Mouse (Mus musculus) heart, postnatal 10 days (tissue): ENCODE results near the gene Ythdf1. TPM values are rescaled to one million over a fixed set of nuclear protein-coding genes. Genes with fewer than 3 reads are reported as not detected.

Experiments
- DNase-seq, 2 experiments: peaks; one replicate each; pipeline ENCODE4 v3.0.0; 2021
- intact Hi-C: fragments of 180-260 bp; cut with DNase I; formaldehyde crosslinking; loops from one replicate; pipeline ENCODE4 v1.15.1; 2025
- total RNA-seq, 2 experiments: library from RNA; stranded (reverse); gene quantifications; 2 replicates each; pipeline ENCODE4 v1.2.3; 2021

Ythdf1 gene
- total RNA-seq, 2 experiments from 2014 or later, result 46.6 to 46.9 TPM

DNA sequence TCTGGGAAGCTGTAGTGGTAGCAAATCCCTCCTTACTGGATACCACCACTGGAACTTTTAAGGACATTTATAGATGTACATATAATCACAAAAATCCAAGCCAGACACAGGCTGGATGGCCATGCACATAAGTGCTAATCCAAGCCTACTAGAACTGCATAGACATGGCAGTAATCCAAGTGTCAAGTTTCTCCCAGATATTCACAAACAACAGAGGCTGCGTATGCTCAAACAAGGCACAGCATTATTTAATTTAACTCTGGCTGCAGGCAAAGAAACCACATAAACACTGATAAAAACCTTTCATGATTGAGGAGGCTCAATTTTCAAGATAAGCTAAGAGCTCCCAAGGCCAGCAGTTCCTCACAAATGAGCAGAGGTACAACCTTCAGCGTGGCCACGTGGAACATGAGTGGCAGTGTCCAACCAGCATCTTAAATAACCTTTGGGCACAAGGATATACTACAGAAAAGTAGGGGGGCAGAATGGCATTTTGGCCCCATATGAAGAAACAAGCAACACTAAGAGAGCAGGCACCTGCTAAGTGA lies 4.8 kb downstream of the Ythdf1 start:
- DNase-seq, result no peak
- intact Hi-C loops, result no loop called here

DNA sequence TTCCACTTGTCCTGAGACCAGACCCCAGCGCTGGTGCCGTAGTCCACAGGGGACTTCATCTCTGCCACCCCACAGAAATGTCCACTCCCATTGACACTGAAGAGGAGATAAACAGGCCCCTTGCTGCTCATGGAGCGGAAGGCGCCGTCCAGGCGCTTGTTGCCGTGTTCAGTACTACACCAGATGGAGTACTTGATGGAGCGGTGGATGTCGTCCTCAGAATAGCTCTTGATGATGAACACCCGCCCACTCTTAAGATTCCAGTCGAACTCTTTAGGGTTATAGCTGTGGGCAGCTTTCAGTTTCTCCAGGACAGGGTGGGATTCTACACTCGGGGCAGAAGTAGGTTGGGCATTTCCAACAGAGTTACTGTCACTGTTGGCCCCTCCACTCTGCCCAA lies 9.8 kb downstream of the Ythdf1 start:
- intact Hi-C loops, result no loop called here
- no peak for DNase-seq

DNA sequence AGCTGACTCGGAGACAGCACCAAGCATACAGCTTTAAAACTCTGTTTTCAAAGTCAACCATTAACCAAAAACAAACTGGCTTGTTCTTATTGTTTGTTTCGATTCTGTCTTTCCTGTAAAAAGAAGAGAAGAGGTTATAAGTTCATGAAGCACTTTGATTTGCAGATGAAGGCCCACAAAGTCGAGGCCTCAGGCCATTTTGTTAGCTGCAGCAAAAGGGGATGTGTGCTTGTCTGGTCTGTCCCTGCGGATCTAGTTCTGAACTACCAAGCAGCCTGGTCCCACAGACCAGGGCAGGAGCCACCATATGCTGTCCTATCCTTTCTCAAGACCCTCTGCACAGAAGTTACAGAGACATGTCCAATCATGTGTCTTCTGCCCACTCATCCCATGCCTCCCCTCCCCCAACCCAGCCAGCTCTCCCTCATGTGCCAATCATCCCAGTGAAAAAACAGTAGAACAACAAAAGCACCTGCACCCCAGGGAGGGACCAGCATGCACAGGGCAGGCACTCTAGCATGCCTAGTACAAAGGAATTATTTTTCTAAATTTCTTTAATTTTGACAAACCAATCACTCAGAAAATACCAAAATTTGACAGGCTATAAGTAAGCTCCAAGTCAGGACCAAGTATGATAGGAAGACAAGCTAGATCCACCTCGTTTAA lies 15.1 kb downstream of the Ythdf1 start:
- no peak for DNase-seq
- intact Hi-C loops, result no loop called here

DNA sequence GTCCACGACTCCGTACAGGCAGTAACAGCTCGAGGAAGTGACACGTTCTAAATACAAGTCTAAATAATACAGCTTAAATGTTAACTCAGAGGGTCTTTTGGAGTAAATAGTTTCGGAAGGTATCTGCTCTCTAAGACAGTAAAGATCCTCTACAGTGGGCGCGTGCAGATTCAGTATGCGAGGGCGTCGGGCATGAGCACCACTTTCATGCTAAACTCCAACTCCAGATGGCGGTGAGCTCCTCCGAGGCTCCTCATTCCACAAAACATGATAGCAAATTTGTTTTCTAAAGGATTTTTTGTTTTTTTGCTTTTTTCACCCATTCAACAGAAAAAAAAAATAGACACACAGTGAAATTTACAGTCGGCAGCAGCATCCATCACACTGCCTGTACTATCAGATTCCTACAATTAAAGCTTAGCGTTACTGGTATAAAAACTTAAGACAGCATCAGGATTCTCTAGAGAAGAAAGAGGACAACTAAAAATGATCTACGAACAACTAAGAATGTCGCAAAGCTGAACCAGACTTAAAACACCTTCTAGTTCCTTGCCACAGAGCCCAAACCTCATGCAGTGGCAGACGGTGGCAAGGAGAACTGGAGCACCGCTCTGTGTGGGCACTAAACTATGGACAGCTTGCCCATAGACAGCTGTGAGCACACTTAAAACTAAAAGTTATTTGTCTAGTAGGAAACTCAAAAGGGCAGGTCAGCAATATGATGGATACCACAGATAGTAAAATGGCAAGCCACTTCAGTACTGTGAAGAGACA lies 16.1 kb downstream of the Ythdf1 start:
- no peak for DNase-seq
- intact Hi-C loops, result no loop called here

DNA sequence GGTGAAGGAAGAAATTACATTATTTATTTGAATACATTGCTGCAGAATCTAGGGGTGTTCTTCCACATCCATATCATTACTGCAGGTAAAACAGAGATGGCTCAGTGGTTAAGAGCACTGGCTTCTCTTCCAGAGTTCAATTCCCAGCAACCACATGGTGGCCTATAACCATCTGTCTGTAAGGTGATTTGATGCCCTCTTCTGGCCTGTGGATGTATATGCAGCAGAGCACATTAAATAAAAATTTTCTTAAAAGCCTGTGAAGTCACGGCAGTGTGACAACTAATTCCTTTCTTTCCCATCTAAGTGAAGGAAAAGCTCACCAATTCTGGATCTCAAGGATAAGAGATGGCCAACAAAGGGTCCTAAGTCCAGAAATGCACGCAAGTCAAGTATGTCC lies 18.7 kb downstream of the Ythdf1 start:
- intact Hi-C loops, result no loop called here

DNA sequence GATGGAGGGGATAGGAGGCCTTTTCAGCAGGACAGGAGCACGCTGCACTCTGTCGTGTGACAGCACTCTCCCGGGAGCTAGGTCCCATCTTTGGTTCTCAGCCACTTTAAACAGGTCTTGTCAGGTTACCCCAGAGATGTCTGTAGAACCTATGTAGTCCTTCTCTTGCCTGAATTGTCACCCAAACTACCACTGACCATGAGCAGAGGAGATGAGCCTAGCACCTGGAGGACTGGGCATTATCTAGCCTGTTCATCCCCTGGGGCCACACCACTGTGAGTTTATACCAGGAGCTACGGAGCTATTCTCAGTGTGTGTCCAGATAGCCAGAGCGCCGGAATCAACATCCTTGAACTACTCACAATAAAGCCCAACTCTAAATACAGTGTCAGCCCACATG lies 22.9 kb downstream of the Ythdf1 start:
- DNase-seq, result no peak
- intact Hi-C loops, result loop anchor here (5.0 kb wide), 1 partner anchor 91 kb away; no protein-coding TSS in a partner anchor

More for the DNA sequence above, 18.7 kb downstream of the Ythdf1 start:
- DNase-seq, result no peak

DNA sequence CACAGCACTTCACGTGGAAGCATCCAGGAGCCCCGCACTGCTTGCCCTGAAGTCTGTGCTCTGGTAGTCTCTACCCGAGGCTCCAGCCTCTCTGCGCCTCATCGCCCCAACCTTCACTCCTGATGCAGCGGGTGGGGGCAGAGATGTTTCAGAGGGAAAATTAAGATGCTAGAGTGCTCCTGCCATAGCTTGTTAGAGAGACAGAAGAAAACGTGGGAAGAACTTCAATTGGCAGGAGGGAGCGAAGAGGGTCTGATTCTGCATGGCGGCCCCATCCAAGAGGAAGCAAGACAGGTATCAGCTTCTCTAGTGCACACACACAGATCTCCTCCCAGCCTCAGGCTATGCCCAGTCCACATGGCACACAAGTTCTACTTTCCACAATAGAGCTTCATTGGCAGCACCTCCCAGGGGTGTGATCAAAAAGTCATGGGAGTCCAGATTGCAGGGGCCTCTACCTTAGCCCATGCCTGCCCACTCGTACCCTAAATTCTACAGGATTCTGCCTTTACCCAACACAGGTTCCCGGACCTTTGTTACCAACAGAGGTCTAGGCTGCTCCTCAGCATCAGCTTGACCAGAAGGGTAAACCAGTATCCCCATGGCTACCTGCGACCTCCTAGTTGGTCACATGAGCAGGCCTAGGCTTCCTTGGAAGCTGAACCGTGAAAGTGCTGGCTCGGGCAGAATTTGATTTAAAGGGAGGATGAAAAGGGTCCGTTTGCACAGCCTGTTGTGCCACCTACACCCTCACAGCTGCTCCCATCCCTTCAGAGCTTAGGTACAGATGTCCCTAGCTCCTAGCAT lies 23.7 kb downstream of the Ythdf1 start:
- intact Hi-C loops, result loop anchor here (5.0 kb wide), 1 partner anchor 90 kb away; no protein-coding TSS in a partner anchor
- no peak for DNase-seq

DNA sequence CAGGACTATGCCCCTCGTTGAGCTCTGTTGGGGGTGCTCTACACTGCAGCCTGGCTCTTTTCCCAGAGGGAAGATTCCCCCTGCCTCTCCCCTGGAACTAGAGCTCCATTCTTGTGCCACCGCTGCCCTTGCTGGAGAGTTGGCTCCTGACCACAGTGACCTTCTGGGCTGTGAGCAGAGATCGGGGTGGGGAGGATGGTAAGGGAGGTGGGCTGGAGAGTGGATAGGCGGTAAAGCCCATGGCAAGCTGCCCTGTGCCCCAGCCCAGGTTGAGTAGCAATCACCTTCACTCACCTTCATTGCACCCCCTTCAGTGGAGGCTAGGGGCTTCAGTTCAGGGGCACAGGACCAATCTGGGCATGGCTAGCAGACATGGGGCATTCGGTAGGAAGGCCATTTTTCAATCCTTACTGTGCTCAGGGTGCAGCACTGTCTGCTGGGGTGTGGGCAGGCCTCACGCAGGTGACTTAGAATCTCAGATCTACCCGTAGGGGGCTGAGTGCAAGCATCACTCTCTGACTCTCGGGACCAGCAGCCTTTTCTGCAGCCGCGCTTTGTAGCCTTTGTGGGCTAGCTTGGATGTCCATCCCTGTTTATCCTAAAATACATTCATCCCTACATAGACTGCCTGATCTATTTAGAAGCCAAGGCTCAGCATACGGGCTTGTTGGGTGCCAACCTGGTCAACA lies 24.8 kb downstream of the Ythdf1 start:
- no peak for DNase-seq
- intact Hi-C loops, result loop anchor here (5.0 kb wide), 1 partner anchor 89 kb away; no protein-coding TSS in a partner anchor

DNA sequence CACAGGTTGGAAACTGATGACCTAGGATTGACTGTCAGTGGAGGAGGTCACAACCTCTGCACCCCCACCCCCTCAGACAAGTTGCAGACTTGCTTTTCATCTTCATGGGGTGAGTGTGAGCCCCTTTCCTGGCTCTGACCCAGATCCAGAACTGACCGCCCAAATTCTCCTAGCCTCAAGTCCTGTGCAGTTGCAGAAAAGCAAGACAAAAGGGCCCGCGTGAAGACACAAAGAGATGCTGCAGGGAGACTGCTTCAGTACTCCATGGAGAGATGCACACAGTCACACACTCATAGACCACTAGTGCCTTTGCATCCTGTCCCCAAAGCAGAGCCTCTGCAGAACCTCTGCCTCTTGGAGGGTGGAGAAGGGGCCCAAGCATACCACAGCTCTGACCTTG lies 25.4 kb downstream of the Ythdf1 start:
- intact Hi-C loops, result loop anchor here (5.0 kb wide), 1 partner anchor 88 kb away; no protein-coding TSS in a partner anchor
- no peak for DNase-seq

DNA sequence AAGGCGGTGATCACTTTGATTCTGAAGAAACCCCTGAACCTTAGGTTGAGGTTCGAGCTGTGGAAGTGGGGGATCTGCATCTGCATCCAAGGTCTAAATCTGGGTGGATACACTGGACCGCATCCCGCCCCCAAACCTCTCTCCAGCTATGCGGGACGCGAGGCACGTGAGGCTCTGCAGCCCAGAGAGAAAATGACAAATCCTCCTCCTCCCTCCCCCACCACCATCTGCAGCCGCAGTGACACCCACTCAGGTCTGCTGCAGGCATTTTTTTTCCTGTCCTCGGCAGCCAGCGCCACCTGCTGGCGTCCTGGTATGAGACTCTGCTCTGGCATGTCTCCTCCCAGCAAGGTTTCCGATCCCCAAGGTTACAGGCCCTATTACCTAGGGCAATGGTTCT lies 26.0 kb downstream of the Ythdf1 start:
- peak; percentile 43 to 68 for DNase-seq
- intact Hi-C loops, result loop anchor here (5.0 kb wide), 1 partner anchor 87 kb away; no protein-coding TSS in a partner anchor

DNA sequence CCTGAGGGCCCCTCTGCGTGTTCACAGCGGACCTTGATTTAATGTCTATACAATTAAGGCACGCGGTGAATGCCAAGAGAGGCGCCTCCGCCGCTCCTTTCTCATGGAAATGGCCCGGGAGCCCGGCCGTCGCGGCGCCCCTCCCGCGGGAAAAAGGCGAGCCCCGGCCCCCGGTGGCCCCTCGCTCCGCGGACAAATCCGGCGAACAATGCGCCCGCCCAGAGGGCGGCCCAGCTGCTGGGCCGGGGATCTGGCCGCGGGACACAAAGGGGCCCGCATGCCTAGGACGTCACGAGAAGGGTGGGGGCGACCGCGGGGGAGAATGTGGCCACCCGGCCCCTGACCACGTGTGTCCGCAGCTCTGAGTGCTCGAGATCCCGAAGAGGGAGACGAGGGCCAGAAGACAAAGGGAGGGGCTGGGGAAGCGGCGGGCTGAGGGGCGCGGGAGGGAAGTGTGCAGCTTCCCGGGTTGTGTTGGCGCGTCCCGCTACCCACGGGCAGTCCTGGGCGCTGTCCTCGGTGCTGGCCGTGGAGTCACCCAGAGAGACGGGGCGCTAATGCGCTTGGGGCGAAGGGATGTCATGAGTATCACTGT lies 26.6 kb downstream of the Ythdf1 start:
- intact Hi-C loops, result no loop called here
- peak; percentile 59 to 71 for DNase-seq

DNA sequence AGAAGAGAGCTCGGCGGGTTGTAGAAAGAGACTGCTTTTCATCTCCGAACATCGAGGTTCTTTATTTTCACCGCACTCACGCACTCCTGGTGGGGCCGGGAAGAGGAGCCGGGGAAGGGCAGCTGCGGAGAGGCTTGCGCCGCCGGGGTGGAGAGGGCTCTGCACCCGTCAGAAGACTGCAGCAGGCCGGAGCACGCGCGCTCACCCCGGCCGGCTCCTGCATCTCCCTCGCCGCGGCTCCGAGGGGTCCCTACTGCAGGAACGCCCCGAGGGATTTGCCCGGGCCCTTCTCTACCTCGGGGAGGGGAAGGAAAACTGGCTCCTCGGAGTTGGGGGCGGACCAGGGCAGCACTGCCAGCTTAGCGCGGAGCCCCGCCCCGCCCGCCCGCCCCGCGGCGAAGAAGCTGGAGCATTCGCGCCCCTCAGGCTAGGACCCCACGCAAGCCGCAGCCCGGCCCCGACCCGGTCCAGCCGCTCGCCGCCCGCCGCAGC lies 27.2 kb downstream of the Ythdf1 start:
- intact Hi-C loops, result no loop called here
- peak in 1 of 2 experiments; percentile 11 for DNase-seq

DNA sequence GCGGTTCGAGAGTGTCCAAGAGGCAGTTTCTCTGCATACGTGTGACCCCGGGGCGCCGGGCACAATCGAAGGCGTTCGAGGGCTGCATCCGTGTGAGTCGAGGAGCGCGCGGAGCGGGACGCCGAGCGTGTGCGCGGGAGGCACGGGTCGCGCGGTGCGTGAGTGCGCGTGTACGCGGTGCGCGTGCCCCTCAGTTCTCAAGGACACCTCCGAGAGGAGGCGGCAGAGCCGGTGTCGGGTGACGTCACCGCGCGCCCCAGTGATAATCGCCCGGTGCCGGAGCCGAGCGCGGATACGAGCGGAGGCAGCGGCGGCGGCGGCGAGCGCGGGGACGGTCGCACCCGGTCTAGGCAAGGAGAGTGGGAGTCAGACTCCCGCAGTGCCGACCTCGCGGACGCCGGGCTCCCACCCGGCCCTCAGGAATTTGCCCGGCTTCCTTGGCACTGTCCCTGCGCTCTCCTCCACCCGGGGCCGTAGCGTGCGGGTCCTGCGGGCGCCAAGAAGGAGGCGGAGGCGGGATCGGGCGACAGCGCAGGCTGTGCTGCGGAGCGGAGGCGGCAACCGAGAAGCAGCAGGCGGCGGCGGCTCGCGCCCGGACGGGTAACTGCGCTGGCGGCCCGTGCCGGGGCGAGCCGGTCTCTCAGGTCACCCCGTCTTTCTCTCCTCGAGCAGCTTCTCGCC lies 27.8 kb downstream of the Ythdf1 start:
- DNase-seq, result peak in 1 of 2 experiments; percentile 10

DNA sequence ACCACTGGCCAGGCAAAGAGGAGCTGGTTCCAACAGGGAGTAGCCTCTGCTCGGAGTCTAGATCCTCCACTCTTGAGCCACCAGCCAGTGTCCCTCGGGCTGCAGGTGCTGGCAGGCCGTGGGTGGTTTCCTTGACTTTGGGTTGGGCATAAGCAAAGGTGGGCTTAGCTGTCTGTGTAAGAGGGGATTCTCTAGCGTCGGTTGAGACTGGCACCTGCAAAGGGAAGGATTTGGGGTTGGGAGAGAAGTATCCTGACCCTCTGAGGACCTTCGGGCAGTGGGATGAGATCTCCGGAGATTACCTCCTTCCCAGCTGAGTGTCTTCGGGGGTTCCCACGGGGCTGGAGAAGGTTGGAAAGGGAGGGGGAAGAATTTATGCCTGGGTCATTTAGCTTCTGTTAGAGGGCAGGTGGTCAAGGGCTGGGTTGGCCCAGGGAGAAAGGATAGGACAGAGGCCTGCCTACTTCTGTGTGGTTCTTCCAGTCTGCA lies 28.9 kb downstream of the Ythdf1 start:
- intact Hi-C loops, result no loop called here
- no peak for DNase-seq

More for the DNA sequence above, 27.8 kb downstream of the Ythdf1 start:
- intact Hi-C loops, result no loop called here

DNA sequence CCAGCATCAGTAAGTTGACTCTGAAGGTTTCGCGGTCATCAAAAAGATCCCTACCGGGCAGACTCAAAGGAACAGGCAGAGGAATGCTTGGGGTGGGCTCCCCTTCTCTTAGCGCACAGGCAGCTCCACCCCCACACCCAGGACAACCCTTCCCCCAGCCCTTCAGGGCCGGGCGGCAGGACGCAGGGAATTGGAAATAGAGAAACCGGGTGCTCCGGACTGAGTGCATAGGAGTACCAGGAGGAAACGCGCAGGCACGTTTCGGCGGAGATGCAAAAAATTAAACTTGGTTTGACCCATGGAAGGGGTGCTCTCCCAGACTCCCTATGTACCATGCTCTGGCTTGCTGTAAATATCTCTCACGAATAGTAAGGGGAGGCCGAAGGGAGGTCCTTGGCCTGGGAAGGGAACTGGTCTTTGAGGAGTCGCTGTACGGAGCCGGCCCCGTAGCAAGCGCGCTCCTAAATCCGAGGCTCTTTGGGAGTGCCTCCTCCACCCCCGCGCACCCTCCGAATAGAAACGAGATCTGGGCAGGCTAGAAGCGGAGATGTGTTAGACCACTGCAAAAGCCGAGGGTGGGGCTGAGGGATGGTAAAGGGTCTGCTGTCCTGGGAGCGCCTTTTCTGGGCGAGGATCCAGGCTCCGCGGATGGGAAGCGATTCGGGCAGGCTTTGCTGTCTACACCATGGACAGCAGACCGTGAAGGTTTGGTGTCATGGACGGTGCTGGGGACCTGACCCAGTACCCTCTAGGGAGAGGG lies 29.5 kb downstream of the Ythdf1 start:
- intact Hi-C loops, result no loop called here
- DNase-seq, result no peak

DNA sequence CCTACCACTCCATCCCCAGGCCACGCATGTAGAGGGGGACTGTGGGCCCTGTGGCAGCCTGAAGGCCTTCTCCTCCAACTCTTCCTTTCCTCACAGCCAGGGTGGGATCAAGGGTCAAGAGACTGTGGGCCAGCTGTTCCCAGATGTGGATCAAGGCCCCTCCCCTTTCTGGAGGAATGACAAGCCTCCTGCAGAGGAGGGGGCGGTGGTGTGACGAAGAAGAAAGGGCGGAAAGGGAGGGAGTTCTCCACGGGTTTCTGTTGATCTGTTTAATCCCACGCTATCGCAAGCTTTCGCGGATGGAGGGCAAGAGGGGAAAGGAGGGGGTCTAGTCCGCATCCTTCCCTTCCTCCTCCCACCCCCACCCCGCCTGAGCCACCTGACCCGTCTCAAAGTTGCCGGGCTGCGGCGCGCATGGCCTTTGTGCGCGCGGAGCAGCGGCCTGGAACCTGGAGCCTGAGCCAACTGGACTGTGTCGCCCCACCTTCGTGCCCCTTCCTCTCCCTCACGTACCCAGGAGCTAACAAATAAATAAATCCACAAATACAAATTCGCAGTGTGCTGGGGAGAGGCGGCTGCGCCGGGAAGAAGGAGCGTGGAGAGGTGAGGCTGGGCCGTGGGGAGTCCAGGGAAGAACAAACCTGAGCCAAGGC lies 30.2 kb downstream of the Ythdf1 start:
- intact Hi-C loops, result no loop called here
- DNase-seq, result no peak

DNA sequence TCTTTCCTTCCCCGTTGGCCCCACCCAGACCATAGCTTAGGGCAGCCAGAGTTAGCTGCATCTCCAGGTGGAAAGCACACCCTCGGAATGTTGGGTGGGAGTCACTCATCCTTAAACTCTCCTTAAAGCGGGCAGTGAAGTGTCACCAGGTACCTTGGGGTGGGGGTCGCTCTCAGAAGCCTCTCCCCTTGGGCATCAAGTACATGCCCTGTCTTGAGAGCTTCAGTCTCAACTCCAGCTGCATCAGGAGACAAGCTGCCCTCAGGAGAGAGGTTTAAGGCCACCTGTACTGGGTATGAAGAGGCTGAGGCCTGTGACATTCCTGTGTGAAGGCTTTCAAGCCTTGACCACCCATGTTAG lies 30.8 kb downstream of the Ythdf1 start:
- intact Hi-C loops, result no loop called here
- DNase-seq, result no peak
